Mouse (Mus musculus) right cerebral cortex, postnatal 4 days (tissue): Measurements from ENCODE around the gene Scyl3.
A peak's percentile ranks its signal among the peaks of the same experiment; 100 is the strongest.

Source experiments
- DNase-seq: peaks from one replicate; pipeline ENCODE4 v3.0.0-alpha.2; 2022

Scyl3 gene

DNA sequence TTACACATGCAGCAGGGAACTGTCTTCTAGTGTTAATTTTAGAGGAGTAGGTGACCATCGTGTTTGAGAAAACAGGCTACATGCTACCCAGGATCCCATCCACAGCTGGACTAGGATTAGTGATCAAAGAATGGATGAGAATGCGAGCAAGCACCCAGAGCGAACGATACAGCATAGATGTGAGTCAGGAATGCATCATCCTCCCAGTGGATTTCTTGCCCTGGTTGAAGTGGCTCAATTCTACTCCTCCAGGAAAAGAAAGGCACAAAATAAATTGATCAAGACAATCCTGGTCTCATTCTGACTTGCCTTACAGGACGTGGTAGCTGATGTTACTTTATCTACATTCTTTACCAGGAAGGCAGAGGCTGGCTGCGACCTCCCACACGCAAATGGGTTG, at the start of gene Scyl3:
Gene Scyl3, plus strand, starts transcription at position 255 of the 400 bp plus-strand sequence.
- no peak for DNase-seq

GRCm38 (mm10) chr1:163889629-163890028, 39.3 kb upstream of the Scyl3 start:
- DNase-seq = no peak

DNA sequence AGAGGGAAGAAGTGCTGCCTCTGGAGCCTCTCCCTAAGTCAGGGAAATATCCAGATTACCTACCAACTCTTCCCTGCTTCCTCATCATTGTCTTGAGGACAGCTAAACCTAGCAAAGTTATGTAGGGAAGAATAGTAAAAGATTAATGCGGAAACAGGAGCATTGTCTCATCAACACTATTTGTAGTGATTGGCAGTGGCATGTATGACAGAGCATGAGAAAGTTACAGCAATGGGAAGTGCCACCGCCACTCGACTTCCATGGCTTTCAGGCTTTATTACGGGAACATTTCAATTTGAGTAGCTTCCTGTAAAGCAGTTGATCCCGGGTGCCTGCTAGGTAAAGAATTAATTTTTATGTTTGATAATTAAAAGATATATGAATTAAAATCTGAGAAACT, 35.6 kb upstream of the Scyl3 start:
- no peak for DNase-seq

DNA sequence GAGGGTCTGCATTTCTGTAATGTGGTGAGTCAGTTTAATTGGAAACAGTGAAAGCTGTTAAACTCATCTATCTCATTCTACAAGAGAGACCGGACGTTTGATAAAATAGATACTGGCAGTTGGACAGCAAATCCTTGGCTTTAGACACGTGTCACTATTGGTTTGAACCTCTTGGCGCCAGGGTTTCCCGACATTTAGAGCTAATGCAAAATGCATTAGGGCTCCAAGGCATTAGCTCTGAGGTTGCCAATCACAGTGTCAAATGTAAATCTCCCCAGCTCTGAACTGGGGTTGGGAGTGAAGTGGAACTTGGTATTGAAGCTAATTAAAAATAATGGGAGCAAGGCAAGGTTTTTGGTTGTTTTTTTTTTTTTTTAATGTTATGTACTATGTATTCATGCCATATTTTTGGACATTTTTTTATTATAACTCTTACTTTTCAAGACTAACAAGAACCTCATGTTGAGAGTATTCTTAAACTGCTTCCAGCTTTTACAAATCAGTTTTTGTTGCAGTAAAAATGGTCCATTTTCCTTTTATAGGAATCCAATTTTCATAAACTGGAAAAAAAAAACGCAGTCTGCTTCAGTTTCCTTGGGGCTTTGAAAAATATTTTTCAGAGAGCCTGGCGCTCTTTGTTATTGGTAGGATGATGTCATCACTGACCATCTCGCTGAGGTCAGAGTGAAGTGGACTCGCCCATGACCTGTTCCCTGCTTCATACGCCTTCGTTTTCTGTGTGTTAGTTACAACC, 34.9 kb upstream of the Scyl3 start:
- DNase-seq = no peak

GRCm38 (mm10) chr1:163898291-163898764, 30.6 kb upstream of the Scyl3 start:
- no peak for DNase-seq

DNA sequence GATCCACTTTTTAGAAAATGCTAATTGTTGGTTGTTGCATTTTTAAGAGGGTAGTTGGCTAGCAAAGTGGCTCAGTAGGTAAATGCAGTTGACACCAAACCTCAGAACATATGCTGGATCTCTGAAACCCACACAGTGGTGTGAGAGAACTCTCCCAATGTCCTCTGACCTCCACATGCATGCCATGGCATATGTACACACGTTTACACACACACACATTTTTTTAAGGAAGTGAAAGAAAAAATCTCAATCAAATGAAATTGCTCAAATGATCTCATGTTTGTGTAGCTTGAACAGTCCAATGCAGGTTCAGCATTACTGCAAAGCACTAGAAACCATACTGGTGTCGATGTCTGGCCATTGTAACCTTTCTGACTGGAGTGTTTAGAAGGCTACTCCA, 29.3 kb upstream of the Scyl3 start:
- DNase-seq = no peak

DNA sequence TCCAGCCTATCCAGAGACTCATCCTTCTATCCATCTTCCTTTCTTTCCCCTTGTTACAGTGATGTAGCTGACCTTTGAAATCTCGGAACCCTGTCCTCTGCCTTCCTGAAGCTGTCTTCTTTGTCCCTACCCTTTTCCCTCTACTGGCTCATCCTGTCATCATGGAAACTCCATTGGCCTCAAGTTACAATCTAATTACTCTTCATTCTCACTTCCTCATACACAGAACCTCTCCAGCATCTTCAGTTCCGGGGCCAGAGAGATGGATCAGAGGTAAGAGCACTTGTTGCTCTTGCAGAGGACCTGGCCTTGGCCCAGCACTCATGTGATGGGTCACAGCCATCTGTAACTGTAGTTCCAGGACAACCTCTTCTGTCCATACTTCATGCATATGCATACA, 28.7 kb upstream of the Scyl3 start:
- DNase-seq = no peak

GRCm38 (mm10) chr1:163903411-163903810, 25.5 kb upstream of the Scyl3 start:
- DNase-seq = no peak

- DNase-seq = no peak
These were observed 21.7 kb upstream of the Scyl3 start for GRCm38 (mm10) chr1:163907007-163907811.

GRCm38 (mm10) chr1:163908389-163908788, 20.5 kb upstream of the Scyl3 start:
- DNase-seq = no peak

DNA sequence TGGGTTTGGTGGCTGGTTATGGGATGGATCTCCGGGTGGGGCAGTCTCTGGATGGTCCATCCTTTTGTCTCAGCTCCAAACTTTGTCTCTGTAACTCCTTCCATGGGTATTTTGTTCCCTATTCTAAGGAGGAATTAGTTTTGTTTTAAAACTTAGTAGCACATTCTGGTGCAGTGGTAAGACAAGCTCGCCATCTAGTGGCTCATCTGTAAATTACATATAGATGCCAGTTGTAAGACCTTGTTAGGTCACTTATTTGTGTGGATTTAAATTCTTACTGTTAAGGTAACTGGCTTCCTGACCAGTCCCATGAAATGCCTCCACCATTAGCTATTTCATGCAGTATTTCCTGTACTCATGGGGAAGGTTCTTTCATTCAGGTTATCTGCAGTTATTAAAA, 18.6 kb upstream of the Scyl3 start:
- no peak for DNase-seq

DNA sequence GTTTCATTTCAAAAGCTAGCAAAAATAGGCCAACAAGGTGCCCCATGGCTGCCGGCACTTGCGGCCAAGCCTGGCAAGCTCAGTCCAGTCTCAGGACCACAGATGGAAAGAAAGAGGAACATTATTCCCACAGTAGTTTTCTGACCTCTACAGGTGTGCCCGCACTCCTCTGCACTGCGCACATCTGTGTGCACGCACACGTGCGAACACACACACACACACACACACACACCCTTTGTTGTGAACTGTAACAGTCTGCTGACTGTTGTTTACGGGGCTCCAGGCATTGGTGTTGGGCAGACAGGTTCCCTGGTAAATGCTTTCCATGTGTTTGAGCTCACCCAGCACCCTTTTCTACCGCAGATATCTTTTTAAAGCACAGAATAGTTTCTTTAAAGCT, 18.1 kb upstream of the Scyl3 start:
- no peak for DNase-seq

GRCm38 (mm10) chr1:163911981-163912380, 16.9 kb upstream of the Scyl3 start:
- DNase-seq = no peak

DNA sequence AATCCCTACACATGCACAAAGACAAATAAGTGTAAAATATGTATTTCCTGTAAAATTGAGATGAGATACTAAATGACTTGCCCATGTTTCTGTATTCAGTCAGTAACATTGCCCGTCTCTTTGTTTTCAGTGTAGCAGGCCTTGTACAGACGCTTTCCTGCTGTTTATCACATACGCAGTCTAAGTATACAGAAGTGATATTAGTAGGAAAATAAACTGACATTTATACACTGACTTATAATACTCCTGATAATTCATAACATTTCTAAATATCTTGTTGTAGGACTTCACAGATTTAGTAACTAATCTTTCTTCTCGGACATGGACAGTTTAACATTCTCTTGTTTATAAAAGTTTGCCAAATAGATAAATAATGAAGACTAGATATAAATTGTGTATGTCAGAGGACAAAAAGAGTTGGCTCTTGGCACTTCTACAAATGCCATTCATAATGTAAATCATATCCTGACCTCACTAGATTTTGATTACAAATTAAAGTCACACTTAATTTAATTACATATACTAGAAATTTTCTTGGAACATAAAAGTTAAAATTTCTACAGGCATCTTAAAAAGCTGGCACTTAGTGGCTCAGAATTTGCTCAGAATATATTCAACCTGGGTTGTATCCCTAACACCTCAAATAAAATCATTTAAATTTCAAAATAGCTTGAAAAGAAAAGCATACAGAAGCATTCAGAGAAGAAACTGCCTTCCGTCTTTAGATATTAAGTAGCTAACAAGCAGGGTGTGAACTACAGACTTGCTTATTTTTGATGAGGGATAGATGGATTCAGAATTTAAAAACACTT, 11.3 kb upstream of the Scyl3 start:
- DNase-seq = no peak

DNA sequence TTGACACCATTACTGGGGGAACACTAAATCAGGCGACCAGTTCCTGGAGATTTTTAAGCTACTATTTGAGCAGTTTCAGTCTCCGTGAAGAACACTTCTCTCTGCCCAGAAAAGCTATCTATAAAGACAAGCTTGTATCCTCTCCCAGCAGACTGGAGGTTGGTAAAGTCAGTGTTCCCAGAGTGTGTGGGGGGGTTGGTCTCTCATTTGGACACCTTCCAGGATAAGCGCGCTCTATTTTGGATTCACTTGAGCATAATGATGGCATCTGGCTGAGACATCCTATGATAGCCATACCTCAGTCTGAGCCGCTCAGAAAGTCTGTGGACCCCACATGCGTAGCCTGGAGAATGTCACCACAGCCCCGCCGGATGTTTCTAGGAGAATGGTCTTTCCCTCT, 4.8 kb upstream of the Scyl3 start:
- no peak for DNase-seq

DNA sequence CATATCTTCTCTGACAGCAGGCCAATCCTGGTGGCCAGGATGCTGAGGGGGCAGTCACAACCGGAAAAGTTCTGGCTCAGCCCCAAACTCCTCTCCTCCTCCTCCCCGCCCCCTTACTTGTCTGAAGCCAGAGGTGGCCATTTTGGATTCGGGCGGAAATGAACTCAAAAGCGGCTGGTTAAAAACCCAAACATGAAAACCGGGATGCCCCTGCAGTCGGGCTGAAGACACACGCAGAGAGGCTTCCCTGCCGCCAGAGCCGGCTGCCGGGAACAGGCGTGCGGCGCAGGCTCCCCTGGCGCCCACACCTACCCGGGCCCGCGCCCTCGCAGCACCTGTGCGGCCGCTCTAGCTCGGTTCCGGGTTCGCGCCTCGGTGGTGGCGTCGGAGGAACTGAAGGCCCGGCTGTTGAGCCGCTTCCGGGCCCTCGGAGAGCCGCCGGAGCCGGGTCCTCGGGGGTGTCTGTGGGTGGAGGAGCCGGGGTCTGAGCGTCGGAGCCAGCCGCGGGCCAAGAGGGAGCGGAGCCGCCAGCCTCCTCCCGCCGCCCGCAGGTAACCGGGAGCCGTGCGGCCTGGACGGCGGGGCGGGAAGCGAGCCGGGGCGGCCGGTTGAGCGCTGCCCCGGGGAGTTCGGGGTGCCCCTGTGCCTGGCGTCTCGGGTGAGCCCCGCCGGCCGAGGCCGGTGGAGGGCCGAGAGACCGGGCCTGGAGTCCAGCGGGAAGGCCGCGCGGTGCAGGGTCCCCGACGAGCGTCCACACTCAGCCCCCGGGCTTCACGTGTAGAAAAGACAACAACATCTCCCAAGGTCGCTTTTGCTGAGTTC, 947 bp downstream of the Scyl3 start:
- peak; percentile 94 for DNase-seq

- DNase-seq = no peak
These were observed 1.5 kb downstream of the Scyl3 start for GRCm38 (mm10) chr1:163930458-163930794.

- DNase-seq = no peak
These were observed 2.9 kb downstream of the Scyl3 start for GRCm38 (mm10) chr1:163931801-163932200.

GRCm38 (mm10) chr1:163934591-163934990, 5.7 kb downstream of the Scyl3 start:
- no peak for DNase-seq

- DNase-seq = no peak
These were observed 13.2 kb downstream of the Scyl3 start for GRCm38 (mm10) chr1:163942056-163942455.

- no peak for DNase-seq
These were observed 24.5 kb downstream of the Scyl3 start for GRCm38 (mm10) chr1:163953396-163953795.

- no peak for DNase-seq
These were observed 29.1 kb downstream of the Scyl3 start for GRCm38 (mm10) chr1:163958036-163958435.
